Mouse (Mus musculus) mouse trophoblast stem cell (cell line): ENCODE results near the gene Smim20.

Experiments
- in situ Hi-C, 2 experiments: fragments of 300-500 bp; cut with MseI, MboI; formaldehyde crosslinking; loops; 2 replicates in 1 of 2; 3 replicates in 1 of 2; pipeline ENCODE4 v1.15.1; 2025

Gene Smim20

DNA sequence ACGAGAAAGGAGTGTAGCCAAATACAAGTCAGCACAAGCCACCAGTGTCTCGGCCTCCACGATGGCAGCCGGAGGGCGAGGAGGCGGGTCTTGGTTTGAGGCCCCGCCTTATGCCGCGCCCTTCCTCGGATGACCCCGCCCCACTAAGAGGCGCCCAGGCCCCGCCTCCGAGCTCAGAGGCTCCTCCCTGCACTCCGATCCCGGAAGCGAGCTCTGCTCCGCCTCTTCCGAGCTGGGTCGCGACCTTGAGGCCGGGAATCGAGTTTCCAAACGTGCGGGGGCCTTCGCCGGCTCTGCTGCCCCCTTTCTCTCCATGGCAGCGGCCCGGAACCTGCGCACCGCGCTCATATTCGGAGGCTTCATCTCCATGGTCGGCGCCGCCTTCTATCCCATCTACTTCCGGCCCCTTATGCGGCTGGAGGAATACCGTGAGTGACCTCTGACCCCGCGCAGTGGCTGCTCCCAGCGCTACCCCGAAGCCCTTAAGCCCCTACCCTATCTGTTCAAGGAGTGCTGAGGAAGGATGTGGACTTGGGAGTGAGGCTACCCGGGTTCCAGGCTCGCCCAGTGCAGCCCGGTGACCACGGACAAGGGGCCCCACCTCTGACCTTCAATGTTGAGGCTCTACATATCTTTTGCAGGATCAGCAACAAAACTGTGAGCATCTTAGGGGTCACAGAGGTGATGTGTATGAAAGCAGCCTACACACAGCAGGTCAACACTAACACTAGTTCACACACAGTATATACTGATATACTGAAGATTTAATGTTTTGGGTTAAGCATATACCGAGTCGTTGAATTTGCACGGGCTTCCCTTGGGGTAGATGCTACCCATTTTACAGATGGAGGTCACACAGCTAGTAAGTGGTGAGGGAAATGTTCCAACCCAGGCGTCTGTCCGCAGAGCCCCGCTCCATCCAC, at the start of gene Smim20:
Smim20 (plus strand) TSS at position 153 of the 923 bp plus-strand sequence.
- in situ Hi-C loops: no loop called here

- in situ Hi-C loops: no loop called here
Measured at GRCm38 (mm10) chr5:53225434-53225833, 41.4 kb upstream of the Smim20 start.

DNA sequence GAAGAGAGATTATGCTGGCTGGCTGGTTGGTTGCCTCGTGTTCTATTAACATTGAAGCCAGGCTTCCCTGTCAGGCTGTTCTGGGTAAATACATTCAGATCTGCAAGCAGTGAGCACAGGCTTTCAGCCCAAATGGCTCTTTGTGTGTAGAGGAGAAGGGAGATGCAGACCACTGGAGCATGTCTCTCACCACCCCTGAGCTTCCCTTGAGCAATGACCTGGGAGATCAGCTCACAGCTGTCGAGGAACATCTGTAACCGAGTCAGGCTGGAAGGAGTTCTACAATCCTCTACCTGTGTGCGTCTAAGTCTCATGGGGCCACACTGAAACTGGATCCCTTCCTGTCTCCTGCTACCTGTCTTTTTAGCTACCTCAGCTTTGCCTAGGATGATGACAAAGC, 36.3 kb upstream of the Smim20 start:
- in situ Hi-C loops: no loop called here

- in situ Hi-C loops: no loop called here
Measured at GRCm38 (mm10) chr5:53235551-53235950, 31.3 kb upstream of the Smim20 start.

DNA sequence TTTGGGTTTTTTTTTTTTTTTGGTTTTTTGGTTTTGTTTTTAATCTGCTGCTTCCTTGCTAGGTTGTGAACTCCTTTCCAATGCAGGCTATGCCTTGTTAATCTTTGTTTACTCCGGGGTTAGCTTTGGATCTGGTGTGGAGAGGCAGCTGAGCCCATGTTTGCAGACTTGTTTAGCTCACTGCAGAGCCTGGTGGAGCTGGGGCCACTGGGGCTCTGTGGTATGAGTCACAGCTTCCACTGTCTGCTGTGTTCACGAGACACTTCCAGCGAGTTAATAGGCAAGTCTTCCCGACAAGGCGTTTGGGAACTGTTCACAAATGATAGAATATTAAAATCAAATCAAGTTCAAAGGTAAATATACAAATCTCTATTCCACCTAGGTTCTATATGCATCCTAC, 30.7 kb upstream of the Smim20 start:
- in situ Hi-C loops: no loop called here

DNA sequence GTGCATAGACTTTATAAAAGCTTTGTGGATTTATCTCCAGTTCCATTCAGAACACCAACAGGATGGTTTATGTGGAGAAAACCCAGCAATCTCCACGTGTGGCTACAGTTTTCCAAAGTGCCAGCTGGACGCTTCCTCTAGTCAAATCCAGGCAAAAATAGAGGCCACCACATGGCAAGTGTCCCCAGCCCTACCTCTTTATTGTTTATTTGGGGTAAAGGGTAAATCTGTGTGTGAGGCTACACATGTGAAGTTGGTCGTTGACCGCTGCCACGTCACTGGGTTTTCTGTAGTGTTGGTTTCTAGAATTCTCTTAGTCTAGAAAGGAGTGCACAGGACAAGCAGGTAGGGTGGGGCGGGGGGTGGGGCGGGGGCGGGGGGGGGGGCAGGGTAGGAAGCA, 30.1 kb upstream of the Smim20 start:
- in situ Hi-C loops: no loop called here

DNA sequence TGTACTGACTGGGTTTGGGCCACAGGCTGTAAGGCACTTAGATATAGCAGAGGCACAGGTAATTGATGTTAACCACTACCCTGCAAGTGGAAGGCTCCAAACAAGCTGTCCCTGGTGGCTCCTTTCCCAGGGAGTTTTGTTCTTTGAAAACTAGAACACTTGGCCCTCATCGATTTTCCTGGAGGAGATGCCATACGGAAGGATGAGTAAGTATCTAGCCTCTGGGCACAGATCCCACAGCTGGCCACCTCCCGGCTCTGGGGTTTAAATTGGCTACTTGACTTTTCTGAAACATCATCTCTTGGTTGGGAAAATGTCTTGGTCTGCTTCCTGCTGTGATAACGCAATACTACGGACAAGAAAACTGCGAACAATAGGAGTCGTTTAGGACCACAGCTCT, 28.1 kb upstream of the Smim20 start:
- in situ Hi-C loops: no loop called here

DNA sequence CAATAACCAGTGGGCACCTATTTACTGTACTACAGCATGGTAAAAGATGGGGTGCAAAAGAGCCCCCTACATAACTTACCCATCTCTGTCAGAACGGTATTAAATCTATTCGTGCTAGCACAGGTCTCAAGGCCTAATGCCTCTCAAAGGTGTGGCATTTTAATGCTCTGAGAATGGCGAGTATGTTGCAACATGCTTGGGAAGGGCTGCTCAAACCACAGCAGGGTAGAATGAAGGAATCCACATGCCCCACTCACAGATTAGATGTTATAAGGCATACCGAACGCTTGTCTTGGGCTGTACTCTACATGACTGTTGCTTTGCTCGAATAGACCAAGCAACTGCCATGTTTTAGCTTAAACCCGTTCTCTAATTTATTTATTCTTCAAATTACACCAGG, 27.7 kb upstream of the Smim20 start:
- in situ Hi-C loops: no loop called here

GRCm38 (mm10) chr5:53239831-53240440, 26.9 kb upstream of the Smim20 start:
- in situ Hi-C loops: no loop called here

DNA sequence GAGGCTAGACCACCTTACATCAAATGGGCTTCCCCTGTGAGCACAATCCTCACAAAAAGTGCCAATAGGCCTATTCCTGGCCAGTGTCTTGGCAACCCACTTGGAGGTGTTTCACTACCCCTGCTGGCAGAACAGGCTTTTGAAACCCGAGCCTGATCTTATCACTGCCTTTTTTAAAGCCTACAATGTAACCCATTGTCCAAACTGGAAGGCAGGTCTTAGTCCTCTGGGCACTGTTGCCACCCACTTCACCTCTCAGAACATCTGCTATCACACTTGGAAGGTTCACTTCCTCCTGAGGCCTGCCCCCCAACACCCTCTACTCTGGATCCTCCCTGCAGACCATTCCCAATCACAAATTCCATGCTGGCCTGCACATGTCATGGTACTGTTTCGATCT, 25.8 kb upstream of the Smim20 start:
- in situ Hi-C loops: no loop called here

- in situ Hi-C loops: no loop called here
Measured at GRCm38 (mm10) chr5:53241963-53242362, 24.9 kb upstream of the Smim20 start.

DNA sequence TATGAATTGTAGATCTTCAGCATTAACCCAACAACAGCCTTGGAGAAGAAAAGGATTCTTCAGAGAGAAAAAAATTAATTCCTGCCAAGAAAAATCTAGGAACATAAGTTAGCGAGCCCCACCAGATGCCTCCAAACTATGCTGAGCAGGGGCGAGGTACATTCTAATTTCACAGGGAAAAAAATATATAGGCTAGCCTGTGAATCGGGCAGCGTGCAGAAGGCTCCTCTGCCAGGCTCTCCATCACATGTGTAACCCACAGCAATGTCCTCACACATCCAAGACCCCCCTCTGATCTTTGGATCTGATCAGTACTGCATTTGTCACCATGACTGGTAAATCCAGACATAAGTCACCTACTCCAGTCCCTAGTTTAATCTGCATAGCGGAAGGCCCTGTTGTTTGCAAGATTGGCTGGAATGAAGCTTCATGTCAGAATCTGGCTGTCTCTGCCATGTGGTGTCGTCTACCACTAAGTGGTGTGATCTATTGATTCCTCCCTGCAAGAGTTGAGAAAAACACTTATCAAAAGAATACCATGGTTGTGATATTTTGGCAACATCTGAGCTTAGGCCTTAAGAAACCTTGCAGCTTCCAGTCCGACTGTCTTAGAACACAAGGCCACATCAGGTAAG, 23.9 kb upstream of the Smim20 start:
- in situ Hi-C loops: no loop called here

DNA sequence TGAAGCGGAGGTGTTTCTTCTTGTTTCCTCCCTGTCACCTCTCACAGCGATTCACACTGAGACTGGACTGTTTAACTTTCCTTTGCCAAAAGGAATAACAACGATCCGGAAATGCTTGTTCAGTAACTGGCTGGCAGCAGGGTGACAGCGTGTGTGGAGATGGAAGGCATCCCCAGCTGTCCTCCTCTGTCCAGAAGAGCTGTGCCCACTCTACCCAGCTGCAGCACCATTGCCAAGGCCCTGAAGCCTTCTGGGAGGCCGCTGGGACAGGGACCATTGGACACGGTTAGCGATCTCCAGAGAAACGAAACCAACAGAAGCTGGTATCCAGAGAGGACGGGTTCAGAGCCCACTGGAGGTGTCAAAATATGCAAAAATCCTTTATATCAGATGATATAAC, 22.9 kb upstream of the Smim20 start:
- in situ Hi-C loops: no loop called here

DNA sequence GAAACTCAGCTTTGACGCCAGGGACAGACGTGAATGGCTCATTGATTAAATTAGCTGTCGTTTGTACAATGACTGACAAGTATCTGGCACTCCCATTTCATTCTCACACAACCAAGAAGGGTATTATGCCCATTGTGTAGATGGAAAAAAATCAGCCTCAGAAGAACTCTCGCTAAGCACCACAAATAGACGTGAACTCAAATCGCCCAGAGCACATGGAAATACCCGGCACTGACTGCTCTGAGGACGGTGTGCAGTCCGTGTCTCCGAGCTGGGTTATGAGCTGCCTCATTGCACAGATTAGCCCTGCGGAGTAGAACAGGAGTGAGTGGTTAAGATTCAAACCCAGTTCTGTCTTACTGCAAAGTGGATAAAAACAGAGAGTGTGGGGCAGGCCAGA, 18.4 kb upstream of the Smim20 start:
- in situ Hi-C loops: no loop called here

- in situ Hi-C loops: no loop called here
Measured at GRCm38 (mm10) chr5:53249431-53250061, 17.3 kb upstream of the Smim20 start.

DNA sequence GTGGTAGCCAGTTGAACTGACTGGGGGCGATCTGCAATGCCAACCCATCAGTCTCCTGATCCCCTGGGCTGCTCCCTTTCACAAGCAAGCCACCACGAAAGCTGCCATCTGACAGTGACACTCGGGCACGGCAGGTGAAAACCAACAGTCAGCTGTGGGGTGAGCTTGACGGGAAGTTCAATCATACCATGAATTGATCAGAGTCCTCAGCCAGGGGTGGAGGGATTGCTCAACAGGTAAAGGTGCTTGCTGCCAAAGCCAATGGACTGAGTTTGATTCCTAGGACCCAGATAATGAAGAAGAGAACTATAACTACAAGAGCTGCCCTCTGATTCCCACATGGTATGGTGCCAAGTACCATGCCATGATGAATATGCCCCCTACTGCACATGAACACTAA, 12.7 kb upstream of the Smim20 start:
- in situ Hi-C loops: no loop called here

DNA sequence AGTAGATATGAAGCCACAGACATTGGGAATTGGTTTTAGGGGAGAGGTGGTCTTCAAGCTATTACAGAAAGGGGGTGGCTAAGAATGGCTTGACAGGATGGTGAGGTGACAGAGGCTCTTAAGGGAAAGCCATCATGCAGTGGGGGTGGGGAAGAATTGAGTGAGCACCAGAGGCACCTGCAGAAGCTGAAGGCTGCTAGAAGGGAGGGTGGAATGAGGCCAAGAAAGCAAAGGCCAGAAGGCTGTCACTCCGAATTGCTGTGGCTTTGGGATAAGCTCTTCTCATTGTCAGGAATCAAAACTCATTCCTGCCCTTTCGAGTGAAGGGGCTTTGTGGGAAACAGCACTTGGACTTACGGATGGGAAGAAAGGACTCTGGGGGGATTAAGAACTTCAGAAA, 12.1 kb upstream of the Smim20 start:
- in situ Hi-C loops: no loop called here

GRCm38 (mm10) chr5:53258038-53258786, 8.7 kb upstream of the Smim20 start:
- in situ Hi-C loops: no loop called here

GRCm38 (mm10) chr5:53259894-53260293, 7.0 kb upstream of the Smim20 start:
- in situ Hi-C loops: no loop called here

- in situ Hi-C loops: no loop called here
Measured at GRCm38 (mm10) chr5:53261999-53262398, 4.9 kb upstream of the Smim20 start.

GRCm38 (mm10) chr5:53264061-53264460, 2.8 kb upstream of the Smim20 start:
- in situ Hi-C loops: no loop called here

- in situ Hi-C loops: no loop called here
Measured at GRCm38 (mm10) chr5:53265740-53266139, 1.1 kb upstream of the Smim20 start.
